Mouse (Mus musculus): Measurements from ENCODE around the gene Zc3h10. TPM values are rescaled to one million over a fixed set of nuclear protein-coding genes. Genes with fewer than 3 reads are reported as not detected.

The Zc3h10 gene
- polyA plus RNA-seq, 1 experiment from 2014 or later = 18.9 TPM

Small RNA genes lying within 50 kb of the gene (microRNA-seq; reads per million reads assigned to microRNA genes)
- gene Gm47275 (not detected), gene Mir6916 (not detected), gene Mir6917 (not detected)

Other genes with a start within 250 kb of the Zc3h10 start
- gene Il23a, start 249.0 kb downstream of the Zc3h10 start, polyA plus RNA-seq (2016; fragmentation: Nextera tagmentation; extraction: Ambion mirVana) = 0.28 TPM in 1 of 2 replicates, not detected in the other
- 31.5 and 33.0 TPM in 2 replicates for gene Pan2, start 244.4 kb downstream of the Zc3h10 start, polyA plus RNA-seq (2016; fragmentation: Nextera tagmentation; extraction: Ambion mirVana)
- 212 and 230 TPM in 2 replicates for gene Cnpy2, start 225.3 kb downstream of the Zc3h10 start, polyA plus RNA-seq (2016; fragmentation: Nextera tagmentation; extraction: Ambion mirVana)
- gene Cs, start 210.0 kb downstream of the Zc3h10 start, polyA plus RNA-seq (2016; fragmentation: Nextera tagmentation; extraction: Ambion mirVana) = 221 and 230 TPM in 2 replicates
- gene Coq10a, start 178.8 kb downstream of the Zc3h10 start, polyA plus RNA-seq (2016; fragmentation: Nextera tagmentation; extraction: Ambion mirVana) = 33.3 and 35.2 TPM in 2 replicates
- 10.2 and 13.2 TPM in 2 replicates for gene Ankrd52, start 170.7 kb downstream of the Zc3h10 start, polyA plus RNA-seq (2016; fragmentation: Nextera tagmentation; extraction: Ambion mirVana)
- not detected in 2 replicates for gene Slc39a5, start 146.5 kb downstream of the Zc3h10 start, polyA plus RNA-seq (2016; fragmentation: Nextera tagmentation; extraction: Ambion mirVana)
- gene Nabp2, start 136.3 kb downstream of the Zc3h10 start, polyA plus RNA-seq (2016; fragmentation: Nextera tagmentation; extraction: Ambion mirVana) = 109 and 115 TPM in 2 replicates
- gene Rnf41, start 136.1 kb downstream of the Zc3h10 start, polyA plus RNA-seq (2016; fragmentation: Nextera tagmentation; extraction: Ambion mirVana) = 61.3 and 61.4 TPM in 2 replicates
- 174 and 177 TPM in 2 replicates for gene Smarcc2, start 88.5 kb downstream of the Zc3h10 start, polyA plus RNA-seq (2016; fragmentation: Nextera tagmentation; extraction: Ambion mirVana)
- gene Myl6, start 53.6 kb downstream of the Zc3h10 start, polyA plus RNA-seq (2016; fragmentation: Nextera tagmentation; extraction: Ambion mirVana) = 879 and 909 TPM in 2 replicates
- gene Myl6b, start 49.1 kb downstream of the Zc3h10 start, polyA plus RNA-seq (2016; fragmentation: Nextera tagmentation; extraction: Ambion mirVana) = 3.1 and 3.9 TPM in 2 replicates
- gene Esyt1, start 21.9 kb downstream of the Zc3h10 start, polyA plus RNA-seq (2016; fragmentation: Nextera tagmentation; extraction: Ambion mirVana) = 38.3 and 45.3 TPM in 2 replicates
- 2,521 and 2,605 TPM in 2 replicates for gene Rpl41, start 1.5 kb upstream of the Zc3h10 start, polyA plus RNA-seq (2016; fragmentation: Nextera tagmentation; extraction: Ambion mirVana)
- 155 and 156 TPM in 2 replicates for gene Pa2g4, start 18.2 kb upstream of the Zc3h10 start, polyA plus RNA-seq (2016; fragmentation: Nextera tagmentation; extraction: Ambion mirVana)
- 14.6 and 16.0 TPM in 2 replicates for gene Erbb3, start 41.9 kb upstream of the Zc3h10 start, polyA plus RNA-seq (2016; fragmentation: Nextera tagmentation; extraction: Ambion mirVana)
- gene Rps26, start 79.0 kb upstream of the Zc3h10 start, polyA plus RNA-seq (2016; fragmentation: Nextera tagmentation; extraction: Ambion mirVana) = 471 and 498 TPM in 2 replicates
- gene Ikzf4, start 98.2 kb upstream of the Zc3h10 start, polyA plus RNA-seq (2016; fragmentation: Nextera tagmentation; extraction: Ambion mirVana) = 7.9 and 8.3 TPM in 2 replicates
- 13.9 and 15.6 TPM in 2 replicates for gene Suox, start 126.3 kb upstream of the Zc3h10 start, polyA plus RNA-seq (2016; fragmentation: Nextera tagmentation; extraction: Ambion mirVana)
- gene Rab5b, start 148.5 kb upstream of the Zc3h10 start, polyA plus RNA-seq (2016; fragmentation: Nextera tagmentation; extraction: Ambion mirVana) = 90.8 and 101 TPM in 2 replicates
- gene Pmel, start 156.4 kb upstream of the Zc3h10 start, polyA plus RNA-seq (2016; fragmentation: Nextera tagmentation; extraction: Ambion mirVana) = 2.4 and 3.7 TPM in 2 replicates
- 64.0 and 65.8 TPM in 2 replicates for gene Cdk2, start 157.3 kb upstream of the Zc3h10 start, polyA plus RNA-seq (2016; fragmentation: Nextera tagmentation; extraction: Ambion mirVana)
- 5.5 and 6.8 TPM in 2 replicates for gene Dgka, start 197.1 kb upstream of the Zc3h10 start, polyA plus RNA-seq (2016; fragmentation: Nextera tagmentation; extraction: Ambion mirVana)
- gene Pym1, start 200.1 kb upstream of the Zc3h10 start, polyA plus RNA-seq (2016; fragmentation: Nextera tagmentation; extraction: Ambion mirVana) = 49.1 and 50.5 TPM in 2 replicates
- gene Mmp19, start 243.1 kb upstream of the Zc3h10 start, polyA plus RNA-seq (2016; fragmentation: Nextera tagmentation; extraction: Ambion mirVana) = 0.28 and 0.54 TPM in 2 replicates

All from neural tube, embryonic 12.5 days (tissue).